Mouse (Mus musculus) embryonic facial prominence, embryonic 10.5 days (tissue): Measurements from ENCODE around the gene Ttc17. TPM values are rescaled to one million over a fixed set of nuclear protein-coding genes. Genes with fewer than 3 reads are reported as not detected.

ENCODE experiments used
- DNase-seq: peaks from one replicate; pipeline ENCODE4 v3.0.0-alpha.2; 2017; ENCODE audit warnings: low spot score
- H3K27ac ChIP-seq: fragments of 300-500 bp; sonication (generic); replicated peaks from 2 replicates; pipeline ENCODE4 v1.5.1; 2016; ENCODE audit warnings: mild to moderate bottlenecking
- H3K27me3 ChIP-seq: fragments of 300-500 bp; sonication (generic); replicated peaks from 2 replicates; pipeline ENCODE4 v1.6.1; 2016; ENCODE audit warnings: low read depth, mild to moderate bottlenecking; ENCODE audit not compliant: poor library complexity, severe bottlenecking
- H3K36me3 ChIP-seq: fragments of 300-500 bp; sonication (generic); replicated peaks from 2 replicates; pipeline ENCODE4 v1.6.1; 2016; ENCODE audit warnings: mild to moderate bottlenecking, moderate library complexity
- H3K4me1 ChIP-seq: fragments of 300-500 bp; sonication (generic); 2 replicates; pipeline ENCODE4 v1.6.1; 2016
- H3K4me3 ChIP-seq: fragments of 300-500 bp; sonication (generic); 2 replicates; pipeline ENCODE4 v1.5.1; 2016; ENCODE audit warnings: mild to moderate bottlenecking, moderate library complexity
- H3K9me3 ChIP-seq: fragments of 300-500 bp; sonication (generic); 2 replicates; pipeline ENCODE4 v1.6.1; 2016; ENCODE audit warnings: mild to moderate bottlenecking
- WGBS: fragments of 180-500 bp; shearing (Covaris S2); methylation state at CpG from one replicate; pipeline ENCODE4 v1.1.7; 2016; 5-methylcytosine and 5-hydroxymethylcytosine counted together
- polyA plus RNA-seq: library from polyadenylated mRNA; unstranded; fragments of >200 nt; fragmentation: Nextera tagmentation; extraction: Ambion mirVana; gene quantifications from 2 replicates; pipeline ENCODE4 v1.2.1, GENCODE M21; 2016

Gene Ttc17
- polyA plus RNA-seq, 1 experiment from 2014 or later, result 15.0 TPM

DNA sequence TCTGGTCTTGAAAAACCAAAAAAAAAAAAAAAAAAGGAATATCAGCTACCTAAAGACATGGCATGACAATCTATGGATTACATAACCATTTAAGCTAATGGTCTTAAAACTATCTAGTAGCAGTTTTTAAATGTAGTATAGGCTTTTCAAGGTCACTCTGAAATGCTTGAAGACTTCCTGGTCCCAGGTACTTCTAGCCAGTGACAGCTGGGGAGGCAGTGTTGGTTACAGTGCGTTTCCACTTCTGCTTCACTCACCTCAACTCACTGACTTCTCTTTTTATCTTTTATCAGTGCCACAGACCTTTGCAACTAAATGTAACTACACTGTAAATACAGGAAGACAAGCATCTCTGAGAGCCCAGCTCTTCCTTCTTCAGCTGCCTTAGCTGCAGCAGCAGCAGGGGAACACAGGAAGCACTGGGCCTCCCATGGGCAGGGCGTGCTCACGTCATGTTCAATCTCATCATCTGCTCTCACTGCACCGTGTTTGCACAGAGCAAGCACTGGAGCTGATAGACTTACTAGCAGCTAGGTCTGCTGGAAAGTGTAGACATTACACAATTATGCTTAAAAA, 46.0 kb downstream of the Ttc17 start:
- Histone ChIP-seq H3K27ac (no peak overlapping the region), H3K4me3 (no peak overlapping the region), H3K27me3 (no peaks in the 10 kb centered on the region), H3K9me3 (peaks cover 7% of the 10 kb centered on the region; the same call in 1 of the 2 replicates), H3K36me3 (peaks cover 98% of the 10 kb centered on the region), H3K4me1 (no peaks in the 10 kb centered on the region)
- WGBS, result 87% methylated on average over 4 of the region's 4 CpGs
- no peak for DNase-seq

- no peak for DNase-seq
- Histone ChIP-seq H3K36me3 (peaks cover 19% of the 10 kb centered on the region), H3K4me3 (no peak overlapping the region), H3K9me3 (no peaks in the 10 kb centered on the region), H3K27me3 (no peaks in the 10 kb centered on the region), H3K4me1 (peaks cover 5% of the 10 kb centered on the region), H3K27ac (no peak overlapping the region)
- WGBS, result 85% methylated on average over 6 of the region's 6 CpGs
These were observed 58.3 kb downstream of the Ttc17 start for GRCm38 (mm10) chr2:94348165-94348591.

DNA sequence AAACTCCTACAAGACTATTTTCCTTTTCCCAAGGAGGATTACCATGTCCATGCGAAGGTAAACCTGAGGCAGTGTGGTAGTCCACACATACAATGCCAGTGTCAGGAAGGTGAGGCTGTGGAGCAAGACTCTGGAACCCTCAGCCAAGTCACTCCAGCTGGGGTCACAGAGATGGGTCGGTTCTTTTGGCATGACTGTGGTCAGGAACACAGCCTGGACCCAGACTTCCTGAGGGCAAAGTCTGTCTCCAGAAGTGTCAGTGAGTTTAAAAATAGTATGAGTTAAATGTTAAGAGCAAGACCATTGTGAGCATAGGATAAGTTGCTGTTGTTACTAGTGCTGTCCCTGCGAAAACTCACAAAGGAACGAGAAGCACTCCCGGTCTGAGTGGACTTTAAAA, 59.7 kb downstream of the Ttc17 start:
- Histone ChIP-seq H3K27ac (no peak overlapping the region), H3K27me3 (no peaks in the 10 kb centered on the region), H3K4me1 (peaks cover 5% of the 10 kb centered on the region), H3K9me3 (no peaks in the 10 kb centered on the region), H3K4me3 (no peak overlapping the region), H3K36me3 (peaks cover 25% of the 10 kb centered on the region)
- no peak for DNase-seq
- 94% methylated on average over 5 of the region's 5 CpGs for WGBS

GRCm38 (mm10) chr2:94344624-94345023, 61.9 kb downstream of the Ttc17 start:
- no peaks in the 10 kb centered on the region for H3K27me3 ChIP-seq
- no peak overlapping the region for H3K4me3 ChIP-seq
- 92% methylated on average over 4 of the region's 4 CpGs for WGBS
- peaks cover 5% of the 10 kb centered on the region for H3K4me1 ChIP-seq
- H3K9me3 ChIP-seq, result no peaks in the 10 kb centered on the region
- peaks cover 34% of the 10 kb centered on the region for H3K36me3 ChIP-seq
- DNase-seq, result no peak
- no peak overlapping the region for H3K27ac ChIP-seq

- peaks cover 5% of the 10 kb centered on the region for H3K4me1 ChIP-seq
- DNase-seq, result no peak
- peaks cover 41% of the 10 kb centered on the region for H3K36me3 ChIP-seq
- H3K4me3 ChIP-seq, result no peak overlapping the region
- 85% methylated on average over 12 of the region's 12 CpGs for WGBS
- H3K27ac ChIP-seq, result no peak overlapping the region
- no peaks in the 10 kb centered on the region for H3K9me3 ChIP-seq
- H3K27me3 ChIP-seq, result no peaks in the 10 kb centered on the region
These were observed 62.9 kb downstream of the Ttc17 start for GRCm38 (mm10) chr2:94343290-94344285.

- H3K27me3 ChIP-seq, result no peaks in the 10 kb centered on the region
- WGBS, result 78% methylated on average over 1 of the region's 1 CpGs
- no peak overlapping the region for H3K27ac ChIP-seq
- H3K9me3 ChIP-seq, result no peaks in the 10 kb centered on the region
- H3K4me3 ChIP-seq, result no peak overlapping the region
- peaks cover 54% of the 10 kb centered on the region for H3K36me3 ChIP-seq
- DNase-seq, result no peak
- H3K4me1 ChIP-seq, result peaks cover 5% of the 10 kb centered on the region
These were observed 65.7 kb downstream of the Ttc17 start for GRCm38 (mm10) chr2:94340769-94341168.

- no peak overlapping the region for H3K4me3 ChIP-seq
- H3K27ac ChIP-seq, result no peak overlapping the region
- H3K36me3 ChIP-seq, result peaks cover 64% of the 10 kb centered on the region
- no peaks in the 10 kb centered on the region for H3K27me3 ChIP-seq
- H3K9me3 ChIP-seq, result no peaks in the 10 kb centered on the region
- H3K4me1 ChIP-seq, result peaks cover 2% of the 10 kb centered on the region
- WGBS, result 90% methylated on average over 5 of the region's 5 CpGs
- no peak for DNase-seq
These were observed 67.0 kb downstream of the Ttc17 start for GRCm38 (mm10) chr2:94339495-94339894.

- no peak for DNase-seq
- H3K27me3 ChIP-seq, result no peaks in the 10 kb centered on the region
- H3K36me3 ChIP-seq, result peaks cover 73% of the 10 kb centered on the region
- no peak overlapping the region for H3K27ac ChIP-seq
- no peak overlapping the region for H3K4me3 ChIP-seq
- H3K4me1 ChIP-seq, result no peaks in the 10 kb centered on the region
- WGBS, result 96% methylated on average over 9 of the region's 9 CpGs
- no peaks in the 10 kb centered on the region for H3K9me3 ChIP-seq
These were observed 70.2 kb downstream of the Ttc17 start for GRCm38 (mm10) chr2:94336336-94336735.

DNA sequence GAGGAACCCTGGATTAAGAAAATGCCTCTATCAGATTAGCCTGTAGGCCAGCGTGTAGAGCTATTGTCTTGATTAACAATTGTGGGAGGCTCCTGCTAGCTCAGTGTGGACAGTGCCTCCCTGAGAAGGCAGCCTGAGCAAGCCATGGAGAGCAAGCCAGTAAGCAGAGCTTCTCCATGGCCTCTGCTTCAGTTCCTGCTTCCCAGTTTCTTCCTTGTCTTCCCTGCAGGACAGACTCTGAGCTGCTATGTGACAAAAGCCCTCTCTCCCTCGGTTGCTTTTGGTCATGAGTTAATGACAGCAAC, 71.8 kb downstream of the Ttc17 start:
- WGBS, result 53% methylated on average over 2 of the region's 2 CpGs
- Histone ChIP-seq H3K4me1 (no peaks in the 10 kb centered on the region), H3K4me3 (no peak overlapping the region), H3K9me3 (no peaks in the 10 kb centered on the region), H3K27me3 (no peaks in the 10 kb centered on the region), H3K36me3 (peaks cover 75% of the 10 kb centered on the region), H3K27ac (no peak overlapping the region)
- no peak for DNase-seq

DNA sequence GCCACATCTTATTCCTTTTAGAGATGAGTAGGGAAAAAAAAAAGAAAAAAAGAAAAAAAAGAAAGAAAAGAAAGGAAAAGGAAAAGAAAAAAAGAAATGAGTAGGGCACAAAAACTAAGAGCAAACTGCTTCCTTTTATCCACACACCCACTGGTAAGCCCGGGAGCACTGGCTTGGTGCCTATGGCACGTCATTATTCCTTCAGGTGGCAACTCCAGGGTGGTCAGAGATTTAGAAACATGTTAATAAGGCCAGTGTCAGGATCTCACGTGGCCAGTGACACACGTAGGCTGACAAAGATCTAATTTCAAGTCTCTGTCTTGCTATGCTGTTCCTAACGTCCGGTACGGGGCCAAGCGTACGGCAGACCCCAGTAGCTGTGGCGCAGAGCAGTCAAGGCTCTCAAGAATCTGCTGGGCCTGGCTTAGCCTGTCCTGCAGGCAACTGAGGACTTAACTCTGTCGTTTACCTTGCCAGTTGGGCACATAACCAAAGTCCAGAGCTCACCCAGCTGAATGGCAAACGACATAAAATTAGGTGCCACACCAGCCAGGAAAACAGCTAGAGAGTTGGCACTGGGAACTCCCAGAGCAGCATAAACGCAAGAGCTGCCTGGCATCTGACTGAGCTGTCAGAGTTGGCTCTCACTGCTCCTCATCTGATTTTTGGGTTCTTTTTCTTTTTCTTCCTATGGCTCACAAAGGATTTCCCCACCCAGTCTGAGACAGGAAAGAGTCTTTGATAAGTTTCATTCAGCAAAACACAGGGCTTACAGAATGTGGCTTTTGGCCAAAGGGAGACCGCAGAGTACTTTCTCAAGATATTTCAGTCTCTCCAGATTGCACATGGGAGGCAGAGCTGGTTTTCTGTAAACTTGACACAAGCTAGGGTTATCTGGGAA, 72.4 kb downstream of the Ttc17 start:
- DNase-seq, result no peak
- H3K4me1 ChIP-seq, result no peaks in the 10 kb centered on the region
- peaks cover 76% of the 10 kb centered on the region for H3K36me3 ChIP-seq
- 92% methylated on average over 14 of the region's 14 CpGs for WGBS
- H3K4me3 ChIP-seq, result no peak overlapping the region
- H3K9me3 ChIP-seq, result no peaks in the 10 kb centered on the region
- H3K27me3 ChIP-seq, result no peaks in the 10 kb centered on the region
- no peak overlapping the region for H3K27ac ChIP-seq

GRCm38 (mm10) chr2:94333086-94333485, 73.4 kb downstream of the Ttc17 start:
- Histone ChIP-seq H3K27me3 (no peaks in the 10 kb centered on the region), H3K4me1 (no peaks in the 10 kb centered on the region), H3K4me3 (no peak overlapping the region), H3K9me3 (no peaks in the 10 kb centered on the region), H3K36me3 (peaks cover 80% of the 10 kb centered on the region), H3K27ac (no peak overlapping the region)
- 92% methylated on average over 2 of the region's 2 CpGs for WGBS
- DNase-seq, result no peak

GRCm38 (mm10) chr2:94329336-94329735, 77.2 kb downstream of the Ttc17 start:
- Histone ChIP-seq H3K27me3 (no peaks in the 10 kb centered on the region), H3K4me1 (no peaks in the 10 kb centered on the region), H3K4me3 (no peak overlapping the region), H3K27ac (no peak overlapping the region), H3K9me3 (no peaks in the 10 kb centered on the region), H3K36me3 (peaks cover 85% of the 10 kb centered on the region)
- no peak for DNase-seq
- 94% methylated on average over 13 of the region's 13 CpGs for WGBS
